Comparison of ENCODE assay signal across 9 mouse cellular contexts in the genomic region with DNA sequence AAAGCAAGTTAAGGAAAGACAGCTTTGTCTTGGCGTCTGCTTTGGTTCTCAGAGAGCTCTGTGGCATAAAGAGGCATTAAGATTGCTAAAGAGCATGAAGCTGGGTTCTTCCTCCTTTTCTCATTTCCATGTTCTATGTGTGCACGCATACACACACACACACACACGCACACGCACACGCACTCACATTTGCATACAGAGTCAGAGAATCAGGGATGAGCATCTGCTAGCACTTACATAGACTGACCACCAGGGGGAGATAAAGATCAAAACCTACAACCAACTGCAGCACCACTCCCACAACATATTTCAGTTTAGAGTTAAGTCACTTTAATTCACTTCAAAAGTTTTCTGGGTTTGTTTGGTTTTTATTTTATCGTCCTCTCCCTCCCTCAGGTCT. TPM values are rescaled to one million over a fixed set of nuclear protein-coding genes. Genes with fewer than 3 reads are reported as not detected.
DNase-seq lines count a peak whose midpoint lies in the region; ATAC-seq lines count a peak whose summit lies in the region.
"Had no signal": no experiment of that assay in that cellular context is flagged by ENCODE, and none has a peak within 500 bp of the region (broad histone marks: within the 10 kb centered on the region; RNA-seq: fewer than 3 reads in every experiment).

No protein-coding gene starts in this region.

- WGBS in kidney, embryonic 16.5 days: 9% methylated on average over 6 of the region's 6 CpGs

- no peaks in the 10 kb centered on the region for H3K27me3 ChIP-seq in kidney, embryonic 16.5 days (ENCODE audit: insufficient read depth, low read length)

- H3K9me3 ChIP-seq in kidney, embryonic 16.5 days (ENCODE audit: low read length): no peaks in the 10 kb centered on the region

- ATAC-seq in kidney, embryonic 16.5 days (ENCODE audit: low FRiP score, low TSS enrichment): 0 out of 2 replicates have a peak, but pooled peaks have one; percentile 27

- DNase-seq in spleen, postnatal 36 days (ENCODE audit: low spot score in 2 of 2): peak; percentile 33 to 54
- DNase-seq in spleen, adult 18-20 months: no peak
- DNase-seq in brain, embryonic 18.5 days (ENCODE audit: low read depth, low spot score): peak; percentile 56
- peak; percentile 11 to 41 for DNase-seq in frontal cortex, postnatal 36 days (ENCODE audit: low spot score in 2 of 2)
- peak; percentile 72 for DNase-seq in lung, postnatal 10 days
- peak; percentile 87 for DNase-seq in retina, embryonic 14.5 days (ENCODE audit: low spot score)
- DNase-seq in gastrocnemius, postnatal 14 days: no peak

- H3K27ac ChIP-seq in kidney, embryonic 16.5 days (ENCODE audit: low read length): no peak overlapping the region

- no peaks in the 10 kb centered on the region for H3K4me1 ChIP-seq in kidney, embryonic 16.5 days (ENCODE audit: insufficient read depth, low read length)

- H3K4me2 ChIP-seq in kidney, embryonic 16.5 days (replicated peaks; ENCODE audit: low read depth, low read length): peak overlapping the region; percentile 26

- H3K4me3 ChIP-seq in kidney, embryonic 16.5 days (ENCODE audit: low read length): no peak overlapping the region

- 0 out of 2 replicates have a peak overlapping the region, but pooled peaks have one; percentile 32 for H3K9ac ChIP-seq in kidney, embryonic 16.5 days (replicated peaks; ENCODE audit: low read length)

- H3K36me3 ChIP-seq in kidney, embryonic 16.5 days (ENCODE audit: insufficient read depth, low read length): no peaks in the 10 kb centered on the region

- intact Hi-C loops in gastrocnemius, postnatal 14 days (cut with DNase I; ENCODE audit: low total_unique reads): no loop called here

RNA-seq across cellular contexts. Expression of gene Gsdma, which starts 3.6 kb away (rescaled TPM):
- polyA plus RNA-seq in kidney, embryonic 16.5 days (2015; fragmentation: Nextera tagmentation; extraction: Ambion mirVana): not detected in 2 replicates
- under 1 TPM in 1 of 2 experiments, not detected in 1; 0.11 TPM for total RNA-seq in gastrocnemius, postnatal 14 days (2021)

RNA-seq across cellular contexts. Expression of gene Gsdma2, which starts 14.0 kb away (rescaled TPM):
- polyA plus RNA-seq in kidney, embryonic 16.5 days (2015; fragmentation: Nextera tagmentation; extraction: Ambion mirVana): not detected in 2 replicates
- total RNA-seq in gastrocnemius, postnatal 14 days (2021): not detected
- polyA plus RNA-seq: gonadal fat pad, adult 2 months had no signal

RNA-seq across cellular contexts. Expression of gene Psmd3, which starts 21.8 kb away (rescaled TPM):
- polyA plus RNA-seq in kidney, embryonic 16.5 days (2015; fragmentation: Nextera tagmentation; extraction: Ambion mirVana): 289 and 303 TPM in 2 replicates
- total RNA-seq in gastrocnemius, postnatal 14 days (2021): 10 to 100 TPM; 89.2 to 91.4 TPM

RNA-seq across cellular contexts. Expression of gene Gsdma3, which starts 34.4 kb away (rescaled TPM):
- not detected in 2 replicates for polyA plus RNA-seq in kidney, embryonic 16.5 days (2015; fragmentation: Nextera tagmentation; extraction: Ambion mirVana)
- total RNA-seq in gastrocnemius, postnatal 14 days (2021): under 1 TPM; 0.16 to 0.39 TPM
- polyA plus RNA-seq: gonadal fat pad, adult 2 months had no signal

RNA-seq across cellular contexts. Expression of gene Gm12355, which starts 35.1 kb away (rescaled TPM):
- 0.86 and 1.6 TPM in 2 replicates for polyA plus RNA-seq in kidney, embryonic 16.5 days (2015; fragmentation: Nextera tagmentation; extraction: Ambion mirVana)
- total RNA-seq in gastrocnemius, postnatal 14 days (2021): 1 to 10 TPM; 5.0 to 6.6 TPM
- polyA plus RNA-seq: gonadal fat pad, adult 2 months had no signal

Comparison
In these comparisons a context has a peak if more than half of its experiments do, and no peak if none do; other contexts are left out.
1. DNase-seq: peak in spleen, postnatal 36 days (2 of 2), brain, embryonic 18.5 days (single experiment), frontal cortex, postnatal 36 days (2 of 2), lung, postnatal 10 days (single experiment) and retina, embryonic 14.5 days (single experiment); none in spleen, adult 18-20 months (0 of 2) and gastrocnemius, postnatal 14 days (single experiment).